Mouse (Mus musculus) heart, adult 2 months (tissue): ENCODE results near the gene Fam129c. TPM values are rescaled to one million over a fixed set of nuclear protein-coding genes. Genes with fewer than 3 reads are reported as not detected.

ENCODE experiments used
- DNase-seq, 2 experiments: peaks; one replicate each; pipeline ENCODE4 v3.0.0; 2021
- H3K27ac ChIP-seq: fragments of 200-600 bp; 2 replicates; pipeline ENCODE4 v1.8.1; 2022
- H3K27me3 ChIP-seq: fragments of 200-500 bp; 2 replicates; pipeline ENCODE4 v1.6.1; 2012; ENCODE audit warnings: mild to moderate bottlenecking, low read length, inconsistent platforms, mixed read lengths; ENCODE audit not compliant: control insufficient read depth, insufficient read depth
- H3K36me3 ChIP-seq: fragments of 200-500 bp; 2 replicates; pipeline ENCODE4 v1.6.1; 2012; ENCODE audit warnings: low read length, inconsistent platforms; ENCODE audit not compliant: control insufficient read depth, insufficient read depth
- H3K4me1 ChIP-seq: fragments of 200-500 bp; 2 replicates; pipeline ENCODE4 v1.6.1; 2011; ENCODE audit warnings: low read length; ENCODE audit not compliant: control insufficient read depth, insufficient read depth
- H3K4me3 ChIP-seq: fragments of 200-600 bp; 2 replicates; pipeline ENCODE4 v1.8.1; 2022
- H3K79me2 ChIP-seq: fragments of 200-500 bp; replicated peaks from 2 replicates; pipeline ENCODE4 v1.6.1; 2012; ENCODE audit warnings: mild to moderate bottlenecking, inconsistent platforms, low read length, moderate library complexity, mixed read lengths; ENCODE audit not compliant: control insufficient read depth, insufficient read depth
- H3K9ac ChIP-seq: fragments of 200-500 bp; 2 replicates; pipeline ENCODE4 v1.6.1; 2012; ENCODE audit warnings: low read depth, mild to moderate bottlenecking, control low read depth, inconsistent platforms, low read length, mixed read lengths
- CTCF ChIP-seq: fragments of 200-600 bp; IDR thresholded peaks from 2 replicates; pipeline ENCODE4 v1.8.1; 2022; ENCODE audit warnings: antibody characterized with exemption, mild to moderate bottlenecking, moderate library complexity
- EP300 ChIP-seq: fragments of 200-500 bp; IDR thresholded peaks from 2 replicates; pipeline ENCODE4 v1.6.1; 2011; ENCODE audit warnings: low read depth, low read length, control low read depth; ENCODE audit not compliant: insufficient read depth
- POLR2A ChIP-seq: fragments of 200-500 bp; IDR thresholded peaks from 2 replicates; pipeline ENCODE4 v1.6.1; 2011; ENCODE audit warnings: mild to moderate bottlenecking, low read depth, low read length, control low read depth; ENCODE audit not compliant: insufficient read depth
- whole genome bisulfite sequencing: fragments of 180-500 bp; shearing (Covaris S2); methylation state at CpG from one replicate; pipeline ENCODE4 v1.1.7; 2018; 5-methylcytosine and 5-hydroxymethylcytosine counted together
- intact Hi-C: fragments of 180-260 bp; cut with DNase I; formaldehyde crosslinking; loops from one replicate; pipeline ENCODE4 v1.15.1; 2025
- microRNA-seq, 2 experiments: library from miRNA; unstranded; fragments of <30 nt; microRNA quantifications; one replicate each; pipeline ENCODE4 v1.2.0; 2021
- polyA plus RNA-seq: library from polyadenylated mRNA; depleted of rRNA; stranded (reverse); fragments of >200 nt; gene quantifications from 2 replicates; pipeline ENCODE4 v1.2.3, GENCODE M21; 2012; rRNA removed
- total RNA-seq, 2 experiments: library from RNA; stranded (reverse); gene quantifications; 2 replicates each; pipeline ENCODE4 v1.2.3; 2021

Gene Fam129c
- total and polyA plus RNA-seq, 3 experiments = 0.78 to 1.7 (median 0.82) TPM

- H3K27ac ChIP-seq = no peak overlapping the region
- no peaks in the 10 kb centered on the region for H3K79me2 ChIP-seq
- H3K4me1 ChIP-seq = no peaks in the 10 kb centered on the region
- H3K27me3 ChIP-seq = no peaks in the 10 kb centered on the region
- no peak for DNase-seq
- WGBS = 76% methylated on average over 6 of the region's 6 CpGs
- H3K36me3 ChIP-seq = no peaks in the 10 kb centered on the region
- H3K4me3 ChIP-seq = no peak overlapping the region
- intact Hi-C loops = no loop called here
- TF ChIP-seq EP300 (no peak), POLR2A (no peak), CTCF (no peak)
- H3K9ac ChIP-seq = no peak overlapping the region
Measured at GRCm38 (mm10) chr8:71638321-71638720, 40.9 kb downstream of the Fam129c start.

GRCm38 (mm10) chr8:71639318-71639717 lies 41.9 kb downstream of the Fam129c start:
- 69% methylated on average over 4 of the region's 4 CpGs for WGBS
- H3K79me2 ChIP-seq = no peaks in the 10 kb centered on the region
- intact Hi-C loops = no loop called here

DNA sequence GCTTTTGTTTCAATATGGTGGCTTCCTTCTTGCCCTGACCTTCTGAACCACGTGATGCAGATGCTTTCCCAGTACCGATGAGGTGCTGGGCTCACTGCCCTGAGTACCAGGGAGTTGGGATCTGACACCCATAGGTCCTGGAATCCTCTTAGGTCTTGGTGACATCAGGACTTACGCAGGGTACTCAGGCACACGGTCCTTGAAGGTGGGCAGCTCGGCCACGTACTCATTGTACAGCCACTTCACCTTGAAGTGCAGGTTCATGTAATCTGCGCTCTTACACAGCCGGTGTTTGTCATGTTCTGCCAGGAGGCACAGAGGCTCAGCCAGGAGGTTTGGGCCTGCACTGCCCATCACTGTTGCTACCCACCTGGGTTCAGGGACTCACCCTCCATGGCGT lies 48.1 kb downstream of the Fam129c start:
- no peak for DNase-seq
- TF ChIP-seq CTCF (no peak), POLR2A (no peak), EP300 (no peak)
- H3K9ac ChIP-seq = no peak overlapping the region
- no peaks in the 10 kb centered on the region for H3K27me3 ChIP-seq
- WGBS = 84% methylated on average over 9 of the region's 9 CpGs
- intact Hi-C loops = no loop called here
- no peaks in the 10 kb centered on the region for H3K79me2 ChIP-seq
- no peaks in the 10 kb centered on the region for H3K4me1 ChIP-seq
- no peak overlapping the region for H3K4me3 ChIP-seq
- H3K27ac ChIP-seq = no peak overlapping the region
- no peaks in the 10 kb centered on the region for H3K36me3 ChIP-seq

More at GRCm38 (mm10) chr8:71639318-71639717, 41.9 kb downstream of the Fam129c start:
- no peak for TF ChIP-seq POLR2A
- TF ChIP-seq EP300 = no peak
- TF ChIP-seq CTCF = no peak
- Histone ChIP-seq H3K4me1 (no peaks in the 10 kb centered on the region), H3K9ac (no peak overlapping the region), H3K27ac (no peak overlapping the region), H3K27me3 (no peaks in the 10 kb centered on the region), H3K36me3 (no peaks in the 10 kb centered on the region), H3K4me3 (no peak overlapping the region)
- DNase-seq = no peak

- DNase-seq = no peak
- TF ChIP-seq POLR2A = no peak
- TF ChIP-seq CTCF = no peak
- TF ChIP-seq EP300 = no peak
- intact Hi-C loops = no loop called here
- no peaks in the 10 kb centered on the region for H3K4me1 ChIP-seq
- peaks cover 2% of the 10 kb centered on the region for H3K27me3 ChIP-seq
- no peaks in the 10 kb centered on the region for H3K36me3 ChIP-seq
- H3K4me3 ChIP-seq = no peak overlapping the region
- WGBS = 6% methylated on average over 24 of the region's 24 CpGs
- H3K27ac ChIP-seq = no peak overlapping the region
- H3K9ac ChIP-seq = no peak overlapping the region
- no peaks in the 10 kb centered on the region for H3K79me2 ChIP-seq
Measured at GRCm38 (mm10) chr8:71654600-71654999, 57.2 kb downstream of the Fam129c start.

Small RNA genes lying within 50 kb of the gene (microRNA-seq; reads per million reads assigned to microRNA genes)
- gene Mir6769b = 0 reads per million in 2 experiments

Other genes starting within 250 kb of the Fam129c start
- gene Use1, start 230.8 kb upstream of the Fam129c start, total RNA-seq = 100 to 1,000 TPM; 140 to 169 TPM
- gene Use1, start 230.8 kb upstream of the Fam129c start, polyA plus RNA-seq = 112 and 120 TPM in 2 replicates
- gene Ocel1, start 226.3 kb upstream of the Fam129c start, total RNA-seq = 10 to 100 TPM; 12.4 to 15.2 TPM
- 8.0 and 9.1 TPM in 2 replicates for gene Ocel1, start 226.3 kb upstream of the Fam129c start, polyA plus RNA-seq
- 10 to 100 TPM; 47.6 to 56.7 TPM for gene Nr2f6, start 215.7 kb upstream of the Fam129c start, total RNA-seq
- 53.9 and 63.2 TPM in 2 replicates for gene Nr2f6, start 215.7 kb upstream of the Fam129c start, polyA plus RNA-seq
- gene Ushbp1, start 201.8 kb upstream of the Fam129c start, total RNA-seq = 10 to 100 TPM; 22.9 to 23.9 TPM
- 71.7 and 72.2 TPM in 2 replicates for gene Ushbp1, start 201.8 kb upstream of the Fam129c start, polyA plus RNA-seq
- gene Babam1, start 200.8 kb upstream of the Fam129c start, total RNA-seq = 10 to 100 TPM; 62.8 to 70.2 TPM
- gene Babam1, start 200.8 kb upstream of the Fam129c start, polyA plus RNA-seq = 88.7 and 91.3 TPM in 2 replicates
- gene Ankle1, start 191.6 kb upstream of the Fam129c start, total RNA-seq = not detected
- 0.15 and 0.31 TPM in 2 replicates for gene Ankle1, start 191.6 kb upstream of the Fam129c start, polyA plus RNA-seq
- 10 to 100 TPM; 25.8 to 26.5 TPM for gene Abhd8, start 134.0 kb upstream of the Fam129c start, total RNA-seq
- gene Abhd8, start 134.0 kb upstream of the Fam129c start, polyA plus RNA-seq = 30.4 and 38.3 TPM in 2 replicates
- 100 to 1,000 TPM; 120 to 128 TPM for gene Mrpl34, start 132.7 kb upstream of the Fam129c start, total RNA-seq
- 81.7 and 153 TPM in 2 replicates for gene Mrpl34, start 132.7 kb upstream of the Fam129c start, polyA plus RNA-seq
- 10 to 100 TPM; 30.4 to 31.8 TPM for gene Dda1, start 128.4 kb upstream of the Fam129c start, total RNA-seq
- 51.8 and 51.9 TPM in 2 replicates for gene Dda1, start 128.4 kb upstream of the Fam129c start, polyA plus RNA-seq
- gene Ano8, start 111.7 kb upstream of the Fam129c start, total RNA-seq = 10 to 100 TPM; 15.6 to 16.3 TPM
- gene Ano8, start 111.7 kb upstream of the Fam129c start, polyA plus RNA-seq = 15.3 and 18.4 TPM in 2 replicates
- gene Gtpbp3, start 109.5 kb upstream of the Fam129c start, total RNA-seq = 10 to 100 TPM; 16.6 to 20.5 TPM
- 18.4 and 19.8 TPM in 2 replicates for gene Gtpbp3, start 109.5 kb upstream of the Fam129c start, polyA plus RNA-seq
- gene Plvap, start 85.9 kb upstream of the Fam129c start, total RNA-seq = 10 to 100 TPM; 22.1 to 28.3 TPM
- gene Plvap, start 85.9 kb upstream of the Fam129c start, polyA plus RNA-seq = 37.2 and 42.9 TPM in 2 replicates
- gene Ccdc194, start 71.9 kb upstream of the Fam129c start, total RNA-seq = not detected
- 0.10 and 0.23 TPM in 2 replicates for gene Ccdc194, start 71.9 kb upstream of the Fam129c start, polyA plus RNA-seq
- 10 to 100 TPM; 17.4 to 18.1 TPM for gene Bst2, start 60.2 kb upstream of the Fam129c start, total RNA-seq
- 69.8 and 85.9 TPM in 2 replicates for gene Bst2, start 60.2 kb upstream of the Fam129c start, polyA plus RNA-seq
- 10 to 100 TPM; 27.0 to 29.7 TPM for gene Mvb12a, start 54.7 kb upstream of the Fam129c start, total RNA-seq
- gene Mvb12a, start 54.7 kb upstream of the Fam129c start, polyA plus RNA-seq = 51.6 and 53.7 TPM in 2 replicates
- under 1 TPM in 1 of 2 experiments, not detected in 1; 0.16 TPM for gene Tmem221, start 38.8 kb upstream of the Fam129c start, total RNA-seq
- gene Tmem221, start 38.8 kb upstream of the Fam129c start, polyA plus RNA-seq = 0.29 and 0.51 TPM in 2 replicates
- gene Nxnl1, start 31.0 kb upstream of the Fam129c start, total RNA-seq = under 1 TPM; 0.14 to 0.18 TPM
- gene Nxnl1, start 31.0 kb upstream of the Fam129c start, polyA plus RNA-seq = 0.12 TPM in 1 of 2 replicates, not detected in the other
- 100 to 1,000 TPM; 159 to 191 TPM for gene Slc27a1, start 28.8 kb upstream of the Fam129c start, total RNA-seq
- 227 and 281 TPM in 2 replicates for gene Slc27a1, start 28.8 kb upstream of the Fam129c start, polyA plus RNA-seq
- gene Pgls, start 5.5 kb upstream of the Fam129c start, total RNA-seq = 10 to 100 TPM; 58.6 to 66.3 TPM
- gene Pgls, start 5.5 kb upstream of the Fam129c start, polyA plus RNA-seq = 53.2 and 80.4 TPM in 2 replicates
- gene Colgalt1, start 13.3 kb downstream of the Fam129c start, total RNA-seq = 10 to 100 TPM; 39.3 to 39.6 TPM
- 55.8 and 76.6 TPM in 2 replicates for gene Colgalt1, start 13.3 kb downstream of the Fam129c start, polyA plus RNA-seq
- gene Unc13a, start 74.1 kb downstream of the Fam129c start, total RNA-seq = under 1 TPM; 0.61 to 0.86 TPM
- 1.4 and 1.8 TPM in 2 replicates for gene Unc13a, start 74.1 kb downstream of the Fam129c start, polyA plus RNA-seq
- 1 to 10 TPM; 8.1 to 8.6 TPM for gene Jak3, start 78.6 kb downstream of the Fam129c start, total RNA-seq
- 23.3 and 24.0 TPM in 2 replicates for gene Jak3, start 78.6 kb downstream of the Fam129c start, polyA plus RNA-seq
- 1 to 10 TPM; 4.0 to 4.1 TPM for gene Insl3, start 91.6 kb downstream of the Fam129c start, total RNA-seq
- gene Insl3, start 91.6 kb downstream of the Fam129c start, polyA plus RNA-seq = 16.3 and 19.3 TPM in 2 replicates
- gene B3gnt3, start 104.1 kb downstream of the Fam129c start, total RNA-seq = 1 to 10 TPM; 6.1 to 6.4 TPM
- 5.4 and 8.6 TPM in 2 replicates for gene B3gnt3, start 104.1 kb downstream of the Fam129c start, polyA plus RNA-seq
- gene Fcho1, start 128.1 kb downstream of the Fam129c start, total RNA-seq = under 1 TPM; 0.23 to 0.64 TPM
- 2.7 and 4.5 TPM in 2 replicates for gene Fcho1, start 128.1 kb downstream of the Fam129c start, polyA plus RNA-seq